ENCODE assay signal across 11 mouse cellular contexts in the genomic region with DNA sequence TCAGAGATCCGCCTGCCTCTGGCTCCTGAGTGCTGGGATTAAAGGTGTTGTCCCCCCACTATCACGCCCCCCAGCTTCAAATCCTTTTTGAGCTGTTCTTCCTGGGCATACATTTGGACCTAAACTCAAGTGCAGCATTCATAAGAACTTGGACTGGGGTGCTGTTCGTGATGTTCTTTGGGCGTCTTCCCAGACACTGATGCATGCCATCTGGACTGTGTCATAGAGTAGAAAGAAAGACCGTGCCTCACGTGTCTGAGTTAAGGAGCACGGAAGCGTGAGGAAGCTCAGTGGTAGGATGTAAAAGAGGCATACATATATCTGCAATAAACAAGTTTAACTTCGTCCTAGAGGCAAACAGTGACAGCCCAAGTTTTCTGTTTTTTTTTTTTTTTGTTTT. TPM values are rescaled to one million over a fixed set of nuclear protein-coding genes. Genes with fewer than 3 reads are reported as not detected.
DNase-seq lines count a peak whose midpoint lies in the region; ATAC-seq and TF ChIP-seq lines count a peak whose summit lies in the region.
"Had no signal": no experiment of that assay in that cellular context is flagged by ENCODE, and none has a peak within 500 bp of the region (broad histone marks: within the 10 kb centered on the region; RNA-seq: fewer than 3 reads in every experiment).

No protein-coding gene starts in this region.

- no peaks in the 10 kb centered on the region for H3K36me3 ChIP-seq in lung, embryonic 14.5 days (ENCODE audit: insufficient read depth)
- H3K36me3 ChIP-seq: limb, embryonic 15.5 days had no signal

- no peak for TF ChIP-seq CTCF in gastrocnemius, adult 2 months (IDR thresholded peaks at IDR 0.05)
- no peak for TF ChIP-seq CTCF in lung, embryonic 14.5 days (IDR thresholded peaks at IDR 0.05; ENCODE audit: low read depth)
- no peak for TF ChIP-seq CTCF in lung, adult 2 months (IDR thresholded peaks at IDR 0.05; ENCODE audit: insufficient read depth, low read length)

- no peak for ATAC-seq in lung, embryonic 14.5 days (ENCODE audit: insufficient read depth)

- 65% methylated on average over 9 of the region's 9 CpGs for WGBS in lung, embryonic 14.5 days
- 77% methylated on average over 9 of the region's 9 CpGs for WGBS in lung, adult 2 months

- H3K4me3 ChIP-seq in gastrocnemius, adult 2 months: no peak overlapping the region
- H3K4me3 ChIP-seq in lung, embryonic 14.5 days (ENCODE audit: low read depth, low read length): no peak overlapping the region
- no peak overlapping the region for H3K4me3 ChIP-seq in lung, adult 2 months (replicated peaks; ENCODE audit: extremely low read depth, low read depth, low read length)
- H3K4me3 ChIP-seq: heart, embryonic 13.5 days; limb, embryonic 15.5 days had no signal

- no peak overlapping the region for H3K27ac ChIP-seq in gastrocnemius, adult 2 months
- no peak overlapping the region for H3K27ac ChIP-seq in lung, embryonic 14.5 days (ENCODE audit: low read depth)
- H3K27ac ChIP-seq: heart, embryonic 13.5 days; limb, embryonic 15.5 days had no signal

- no peak overlapping the region for H3K9ac ChIP-seq in lung, embryonic 14.5 days
- H3K9ac ChIP-seq: heart, embryonic 13.5 days; limb, embryonic 15.5 days had no signal

- H3K9me3 ChIP-seq in lung, embryonic 14.5 days (ENCODE audit: low read depth, low read length): no peaks in the 10 kb centered on the region
- H3K9me3 ChIP-seq: heart, embryonic 13.5 days; limb, embryonic 15.5 days had no signal

- no peaks in the 10 kb centered on the region for H3K27me3 ChIP-seq in lung, embryonic 14.5 days (ENCODE audit: insufficient read depth, low read length)
- H3K27me3 ChIP-seq: heart, embryonic 13.5 days; limb, embryonic 15.5 days had no signal

- intact Hi-C loops in gastrocnemius, adult 2 months (cut with DNase I): no loop called here
- intact Hi-C loops in gastrocnemius, postnatal 36 days (cut with DNase I): no loop called here

- H3K4me1 ChIP-seq in lung, embryonic 14.5 days (ENCODE audit: insufficient read depth): no peaks in the 10 kb centered on the region
- 0 out of 2 replicates have a peak, but pooled peaks cover 2% of the 10 kb centered on the region for H3K4me1 ChIP-seq in lung, adult 2 months (ENCODE audit: control insufficient read depth, insufficient read depth, low read length)

- H3K4me2 ChIP-seq in lung, embryonic 14.5 days: no peak overlapping the region
- H3K4me2 ChIP-seq: heart, embryonic 13.5 days; limb, embryonic 15.5 days; midbrain, embryonic 11.5 days had no signal

- DNase-seq in gastrocnemius, adult 2 months: peak; percentile 34
- no peak for DNase-seq in gastrocnemius, postnatal 36 days
- peak; percentile 75 for DNase-seq in lung, embryonic 14.5 days
- DNase-seq in lung, adult 2 months: no peak
- DNase-seq in kidney, postnatal 25 days: peak; percentile 51 to 55
- DNase-seq in right cerebral cortex, postnatal 36 days (ENCODE audit: low spot score in 2 of 2): peak; percentile 44 to 48
- no peak for DNase-seq in retina, postnatal 1 day
- no peak for DNase-seq in cerebellum, adult 9-10 months

- TF ChIP-seq POLR2A in lung, adult 2 months (IDR thresholded peaks at IDR 0.05; ENCODE audit: borderline replicate concordance, extremely low read depth, low read depth, low read length): no peak

RNA-seq across cellular contexts. Expression of gene Rad51b, which starts 4.7 kb away (rescaled TPM):
- total RNA-seq in gastrocnemius, adult 2 months (2021): under 1 TPM in 1 of 2 experiments, not detected in 1; 0.11 TPM
- total RNA-seq in gastrocnemius, postnatal 36 days (2021): under 1 TPM in 1 of 2 experiments, not detected in 1; 0.23 TPM
- 8.0 and 8.1 TPM in 2 replicates for polyA plus RNA-seq in lung, embryonic 14.5 days (2014; fragmentation: Nextera tagmentation; extraction: Ambion mirVana)
- 0.25 and 1.1 TPM in 2 replicates for polyA plus RNA-seq in lung, adult 2 months (2012; rRNA removed)

RNA-seq across cellular contexts. Expression of gene Zfyve26, which starts 5.7 kb away (rescaled TPM):
- total RNA-seq in gastrocnemius, adult 2 months (2021): 10 to 100 TPM; 14.4 to 14.8 TPM
- 10 to 100 TPM; 13.4 to 14.8 TPM for total RNA-seq in gastrocnemius, postnatal 36 days (2021)
- 12.8 and 16.5 TPM in 2 replicates for polyA plus RNA-seq in lung, embryonic 14.5 days (2014; fragmentation: Nextera tagmentation; extraction: Ambion mirVana)
- polyA plus RNA-seq in lung, adult 2 months (2012; rRNA removed): 20.1 and 21.7 TPM in 2 replicates

Comparison
In these comparisons a context has a peak if more than half of its experiments do, and no peak if none do; other contexts are left out.
1. DNase-seq: peak in gastrocnemius, adult 2 months (single experiment), lung, embryonic 14.5 days (single experiment), kidney, postnatal 25 days (2 of 2) and right cerebral cortex, postnatal 36 days (2 of 2); none in gastrocnemius, postnatal 36 days (0 of 2), lung, adult 2 months (single experiment), retina, postnatal 1 day (single experiment) and cerebellum, adult 9-10 months (single experiment).